Mouse (Mus musculus) forebrain, embryonic 15.5 days (tissue): Measurements from ENCODE around the gene Dse. TPM values are rescaled to one million over a fixed set of nuclear protein-coding genes. Genes with fewer than 3 reads are reported as not detected.

Source experiments
- ATAC-seq: fragments of 200-750 bp; cut with Nextera tagmentation; replicated peaks from 2 replicates; pipeline ENCODE4 v1.8.0; 2017; ENCODE audit warnings: mild to moderate bottlenecking, moderate TSS enrichment, moderate library complexity
- H3K27ac ChIP-seq: fragments of 300-500 bp; sonication (generic); replicated peaks from 2 replicates; pipeline ENCODE4 v1.5.1; 2015; ENCODE audit warnings: mild to moderate bottlenecking, inconsistent platforms
- H3K27me3 ChIP-seq: fragments of 300-500 bp; sonication (generic); 2 replicates; pipeline ENCODE4 v1.6.1; 2015; ENCODE audit warnings: inconsistent platforms
- H3K36me3 ChIP-seq: fragments of 300-500 bp; sonication (generic); 2 replicates; pipeline ENCODE4 v1.6.1; 2015; ENCODE audit warnings: mild to moderate bottlenecking, inconsistent platforms
- H3K4me1 ChIP-seq: fragments of 300-500 bp; sonication (generic); 2 replicates; pipeline ENCODE4 v1.6.1; 2015; ENCODE audit warnings: inconsistent platforms
- H3K4me2 ChIP-seq: fragments of 300-500 bp; sonication (generic); replicated peaks from 2 replicates; pipeline ENCODE4 v1.6.1; 2015; ENCODE audit warnings: mild to moderate bottlenecking, inconsistent platforms
- H3K4me3 ChIP-seq: fragments of 300-500 bp; sonication (generic); 2 replicates; pipeline ENCODE4 v1.5.1; 2015; ENCODE audit warnings: mild to moderate bottlenecking, inconsistent platforms
- H3K9ac ChIP-seq: fragments of 300-500 bp; sonication (generic); replicated peaks from 2 replicates; pipeline ENCODE4 v1.6.1; 2015; ENCODE audit warnings: mild to moderate bottlenecking, inconsistent platforms
- H3K9me3 ChIP-seq: fragments of 300-500 bp; sonication (generic); 2 replicates; pipeline ENCODE4 v1.6.1; 2016; ENCODE audit warnings: inconsistent platforms
- WGBS: fragments of 180-500 bp; shearing (Covaris S2); methylation state at CpG from one replicate; pipeline ENCODE4 v1.1.7; 2015; ENCODE audit warnings: mixed read lengths; 5-methylcytosine and 5-hydroxymethylcytosine counted together
- polyA plus RNA-seq: library from polyadenylated mRNA; unstranded; fragments of >200 nt; fragmentation: Nextera tagmentation; extraction: Ambion mirVana; gene quantifications from 2 replicates; pipeline ENCODE4 v1.2.1, GENCODE M21; 2015

Gene Dse
- polyA plus RNA-seq, 1 experiment from 2014 or later: 4.7 TPM

DNA sequence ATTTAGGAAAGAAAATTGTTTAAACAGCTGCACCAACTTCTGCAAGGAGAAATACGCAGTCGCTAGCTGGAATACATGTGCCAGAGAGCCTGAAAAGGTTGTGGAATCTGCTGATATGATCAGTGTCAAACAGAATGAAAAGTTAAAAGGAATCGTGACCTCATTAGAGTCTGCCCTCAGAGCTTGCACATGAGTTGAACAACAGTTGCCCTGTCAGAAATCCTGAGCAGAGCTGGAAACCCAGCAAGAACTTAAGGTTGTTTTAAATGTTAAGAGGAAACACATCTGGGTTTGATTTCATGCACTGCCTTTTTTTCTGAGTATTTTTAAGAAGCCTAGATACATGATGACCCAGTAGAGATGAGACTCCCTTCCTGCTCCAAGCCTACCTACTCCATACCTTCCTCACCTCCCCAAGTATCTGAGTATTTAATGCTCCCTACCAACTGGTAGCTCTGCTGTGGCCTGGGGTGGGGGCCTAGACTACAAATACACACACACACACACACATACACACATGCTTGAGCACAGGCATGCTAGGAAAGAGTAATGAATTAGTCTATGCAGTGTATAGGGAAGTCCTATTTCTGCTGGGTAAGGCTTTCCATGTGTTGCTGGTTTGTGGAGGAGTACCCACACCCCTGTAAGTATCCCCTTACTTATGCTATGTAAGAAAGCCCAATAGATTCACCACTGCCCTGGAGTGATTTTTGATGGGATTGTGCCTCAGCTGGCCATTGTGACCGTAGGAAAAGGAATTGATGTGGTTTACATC lies 95.4 kb downstream of the Dse start:
- H3K4me2 ChIP-seq: no peak overlapping the region
- H3K9ac ChIP-seq: no peak overlapping the region
- H3K9me3 ChIP-seq: no peaks in the 10 kb centered on the region
- 83% methylated on average over 4 of the region's 4 CpGs for WGBS
- no peak overlapping the region for H3K27ac ChIP-seq
- no peaks in the 10 kb centered on the region for H3K36me3 ChIP-seq
- no peaks in the 10 kb centered on the region for H3K4me1 ChIP-seq
- H3K27me3 ChIP-seq: no peaks in the 10 kb centered on the region
- H3K4me3 ChIP-seq: no peak overlapping the region
- ATAC-seq: no peak

GRCm38 (mm10) chr10:34110863-34111465 lies 96.6 kb downstream of the Dse start:
- no peak overlapping the region for H3K4me3 ChIP-seq
- no peaks in the 10 kb centered on the region for H3K36me3 ChIP-seq
- WGBS: 83% methylated on average over 13 of the region's 13 CpGs
- H3K4me2 ChIP-seq: no peak overlapping the region
- no peaks in the 10 kb centered on the region for H3K27me3 ChIP-seq
- H3K27ac ChIP-seq: no peak overlapping the region
- H3K4me1 ChIP-seq: no peaks in the 10 kb centered on the region
- H3K9me3 ChIP-seq: no peaks in the 10 kb centered on the region
- H3K9ac ChIP-seq: no peak overlapping the region
- ATAC-seq: no peak

Other genes starting within 250 kb of the Dse start
- 127 and 131 TPM in 2 replicates for gene Rwdd1, start 188.1 kb downstream of the Dse start, polyA plus RNA-seq
- not detected in 2 replicates for gene Trappc3l, start 170.1 kb downstream of the Dse start, polyA plus RNA-seq
- not detected in 2 replicates for gene Calhm4, start 163.4 kb downstream of the Dse start, polyA plus RNA-seq
- gene Calhm5, start 111.2 kb downstream of the Dse start, polyA plus RNA-seq: 0.31 and 0.37 TPM in 2 replicates
- 0.34 and 0.42 TPM in 2 replicates for gene Calhm6, start 79.7 kb downstream of the Dse start, polyA plus RNA-seq
- gene Tspyl1, start 74.5 kb upstream of the Dse start, polyA plus RNA-seq: 133 and 134 TPM in 2 replicates
- gene Tspyl4, start 89.7 kb upstream of the Dse start, polyA plus RNA-seq: 166 and 196 TPM in 2 replicates
- 0.09 and 0.10 TPM in 2 replicates for gene Col10a1, start 182.3 kb upstream of the Dse start, polyA plus RNA-seq
- 1.7 and 2.4 TPM in 2 replicates for gene Nt5dc1, start 210.8 kb upstream of the Dse start, polyA plus RNA-seq